Mouse (Mus musculus) cerebellum, adult 2 months (tissue): ENCODE data around the gene Timm10b.

ENCODE experiments used
- CTCF ChIP-seq: fragments of 200-500 bp; IDR thresholded peaks from 2 replicates; pipeline ENCODE4 v1.5.1; 2011; ENCODE audit warnings: low read depth, mild to moderate bottlenecking, control low read depth, low read length, moderate library complexity, borderline replicate concordance; ENCODE audit not compliant: insufficient read depth
- POLR2A ChIP-seq: fragments of 200-500 bp; IDR thresholded peaks from 2 replicates; pipeline ENCODE4 v1.6.1; 2011; ENCODE audit warnings: low read length, control low read depth, borderline replicate concordance; ENCODE audit not compliant: insufficient read depth

DNA sequence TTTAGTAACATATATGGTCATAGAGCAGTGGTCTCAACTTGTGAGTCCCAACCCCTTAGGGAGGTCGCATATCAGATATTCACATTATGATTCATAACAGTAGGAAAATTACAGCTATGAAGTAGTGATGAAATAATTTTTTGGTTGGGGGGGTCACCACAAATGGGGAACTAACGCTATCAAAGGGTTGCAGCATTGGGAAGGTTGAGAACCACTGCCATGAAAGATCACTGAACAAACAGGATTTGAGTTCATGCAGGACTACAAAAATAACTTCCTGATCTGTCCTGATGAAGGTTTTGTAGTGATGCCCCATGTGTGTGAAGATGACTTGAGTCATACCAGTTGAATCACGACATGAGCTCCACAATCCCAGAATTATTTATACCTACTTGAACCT, 31.4 kb upstream of the Timm10b start:
- TF ChIP-seq POLR2A, result no peak
- TF ChIP-seq CTCF, result no peak
